Mouse (Mus musculus) brain, embryonic 18.5 days (tissue): ENCODE data around the gene Slc22a1.

Experiments
- DNase-seq: peaks from one replicate; pipeline ENCODE4 v3.0.0-alpha.2; 2012; ENCODE audit warnings: low read depth, low spot score

Gene Slc22a1

DNA sequence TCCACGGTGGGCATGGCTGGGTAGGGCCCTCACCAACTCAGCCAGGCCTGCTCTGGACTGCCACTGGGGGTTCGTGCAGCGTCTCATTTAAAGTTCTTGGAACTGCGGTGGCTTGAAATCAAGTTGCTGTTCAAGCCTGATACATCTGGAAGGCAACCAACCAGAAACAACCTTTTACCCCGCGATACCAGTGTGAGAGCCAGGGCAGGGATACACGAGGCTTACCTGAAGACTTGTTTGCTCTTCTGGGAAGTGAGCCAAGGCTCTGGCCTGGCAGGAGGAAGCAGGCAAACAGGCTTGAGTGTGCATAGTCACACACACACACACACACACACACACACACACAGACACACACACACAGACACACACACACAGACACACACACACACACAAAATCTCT is at the start of gene Slc22a1:
Slc22a1 (minus strand) TSS at position 184 of the 400 bp plus-strand sequence.
- no peak for DNase-seq

DNA sequence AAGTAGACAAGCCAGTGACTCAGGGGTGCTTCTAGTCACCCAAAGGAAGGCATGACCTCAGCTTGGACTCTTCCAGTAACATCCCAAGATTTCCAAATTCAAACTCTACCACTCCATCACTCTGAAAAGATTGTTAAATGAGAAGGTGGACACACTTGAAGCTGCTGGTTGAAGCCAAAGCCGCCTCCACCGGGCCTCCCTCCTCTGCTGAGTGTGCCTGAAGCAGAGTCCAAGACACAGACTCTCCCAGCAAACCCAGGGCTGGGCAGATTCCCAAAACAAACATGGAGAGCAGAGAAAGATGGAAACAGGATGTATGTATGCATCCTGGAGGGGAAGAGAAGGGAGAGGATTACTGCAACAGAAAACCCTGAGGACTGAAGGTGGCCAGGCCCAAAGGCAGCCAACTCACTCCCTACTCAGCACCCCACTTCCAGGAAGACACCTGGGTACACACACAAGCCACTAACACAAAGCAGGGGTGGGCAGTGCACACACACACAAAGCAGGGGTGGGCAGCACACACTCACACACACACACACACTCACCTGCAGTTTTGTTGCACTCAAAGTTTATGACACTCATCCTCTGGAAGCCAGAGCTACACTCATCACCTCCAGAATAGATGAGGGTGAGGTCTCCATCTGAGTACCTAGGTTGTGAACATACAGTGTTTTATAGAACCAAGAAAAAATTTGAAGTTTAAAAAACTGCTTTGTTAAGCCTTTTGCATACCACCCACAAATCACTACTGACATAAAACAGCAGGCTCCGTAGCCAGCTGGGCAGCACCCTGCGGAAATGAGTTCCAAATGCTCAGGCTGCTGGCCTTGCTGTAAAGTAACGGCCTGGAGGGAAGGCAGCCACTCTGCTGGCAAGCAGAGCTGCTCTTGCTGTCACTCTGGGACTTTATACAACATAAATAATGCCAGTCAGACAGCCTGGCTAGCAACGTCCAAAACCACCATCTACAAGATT is 49.4 kb upstream of the Slc22a1 start:
- no peak for DNase-seq

DNA sequence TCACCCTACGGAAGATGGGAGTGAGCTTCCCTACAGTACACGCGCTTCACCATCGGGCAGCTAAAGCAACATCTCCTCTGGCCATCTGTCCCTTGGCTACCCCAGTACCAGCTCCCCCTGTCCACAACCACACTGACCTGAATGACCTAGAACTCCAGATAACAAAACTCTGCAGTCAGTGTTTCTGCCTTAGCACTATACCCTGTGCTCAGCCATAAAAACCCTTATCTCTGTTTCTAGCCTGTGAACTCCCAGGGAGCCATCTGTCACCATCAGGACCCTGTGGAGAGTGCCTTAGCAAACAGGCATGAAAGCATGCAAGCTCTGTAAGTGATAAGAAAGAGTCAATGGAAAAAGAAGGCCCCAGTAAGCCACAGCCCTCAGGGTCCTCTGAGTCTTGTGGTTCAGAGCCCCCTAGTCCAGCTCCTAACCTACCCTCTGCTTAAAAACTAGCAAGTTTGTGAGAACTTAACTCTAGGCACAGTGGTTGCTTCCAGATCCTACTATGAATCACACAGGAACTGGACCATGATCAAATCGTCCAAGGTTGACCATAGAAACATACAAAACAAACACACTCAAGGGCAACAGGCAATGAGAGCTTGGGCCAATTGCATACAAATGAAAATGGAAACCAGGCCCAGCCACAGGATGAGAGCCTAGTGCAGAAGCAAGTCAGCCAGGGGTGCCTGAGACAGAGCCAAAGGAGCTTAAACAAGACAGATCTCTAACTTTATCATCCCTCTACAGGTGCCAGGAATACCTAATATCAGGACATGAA is 48.5 kb upstream of the Slc22a1 start:
- DNase-seq: no peak

DNA sequence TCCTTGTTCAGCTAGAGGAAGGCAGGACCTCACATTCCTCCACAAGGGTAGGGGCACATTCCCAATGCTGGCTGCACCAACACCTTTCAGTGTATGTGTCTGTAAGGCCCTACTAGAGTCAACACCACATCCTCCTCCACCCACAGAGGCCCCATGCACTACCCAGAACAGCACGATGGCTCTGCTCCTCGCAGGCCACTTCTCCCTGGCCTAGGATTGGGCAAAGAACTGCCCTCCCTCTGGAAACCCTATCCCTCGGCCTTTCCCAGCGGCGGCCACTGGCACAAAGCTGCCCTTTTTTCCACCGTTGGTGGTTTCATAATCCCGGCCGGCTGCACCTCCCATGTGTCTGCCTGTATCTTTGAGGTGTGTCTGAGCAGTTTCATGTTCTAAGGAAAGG is 47.0 kb upstream of the Slc22a1 start:
- no peak for DNase-seq

DNA sequence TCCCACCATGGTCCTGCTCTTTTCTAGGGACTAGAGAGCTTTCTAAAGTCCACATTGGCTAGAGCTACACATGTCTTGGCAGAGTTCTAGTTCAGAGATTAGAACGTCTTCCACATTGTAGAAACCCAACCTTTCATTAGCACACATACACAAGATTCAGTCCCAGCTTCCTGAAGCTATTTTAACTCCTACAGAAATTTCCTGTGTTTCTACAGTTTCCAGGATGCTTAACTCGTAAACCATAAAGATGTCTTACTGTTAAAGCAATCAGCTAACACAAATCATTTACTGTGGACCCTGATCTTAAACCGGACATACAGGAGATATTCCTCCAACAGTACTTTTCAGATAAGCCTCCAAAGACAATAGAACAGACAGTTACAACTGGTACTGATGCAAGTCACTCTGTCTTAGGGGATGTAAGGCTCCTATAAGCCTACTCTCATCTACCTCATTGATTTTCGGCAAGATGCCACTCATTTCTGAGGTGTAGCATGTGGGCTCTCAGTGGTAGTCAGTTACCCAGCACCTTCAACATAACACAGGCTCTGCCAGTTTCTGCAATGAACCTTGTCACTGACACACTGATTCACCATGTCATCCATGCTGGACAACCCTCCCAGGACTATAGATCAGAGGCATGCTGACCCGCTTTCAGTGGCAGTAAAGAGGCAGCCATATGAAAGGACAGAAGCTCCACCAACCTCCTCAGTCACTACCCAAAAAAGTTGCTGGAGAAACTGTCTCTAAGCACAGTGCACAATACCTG is 45.7 kb upstream of the Slc22a1 start:
- no peak for DNase-seq

DNA sequence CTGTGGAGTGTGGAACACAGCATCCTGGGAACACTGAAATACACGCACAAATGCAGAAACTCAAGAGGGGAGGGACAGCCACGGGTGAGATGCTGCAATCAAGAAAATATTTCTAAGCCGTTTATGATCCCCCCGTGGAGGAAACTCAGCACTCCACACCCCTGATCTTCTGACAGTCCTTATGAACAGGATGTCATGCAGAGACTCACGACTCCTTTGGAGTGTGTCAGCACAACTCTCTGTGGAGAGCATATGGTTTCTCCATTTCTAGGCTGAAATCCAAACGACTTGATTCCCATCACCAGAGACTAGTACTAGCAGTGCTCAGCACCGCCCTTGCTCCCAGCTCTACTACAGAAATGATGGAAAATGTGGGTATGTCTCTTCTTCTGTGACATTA is 42.6 kb upstream of the Slc22a1 start:
- DNase-seq: no peak

DNA sequence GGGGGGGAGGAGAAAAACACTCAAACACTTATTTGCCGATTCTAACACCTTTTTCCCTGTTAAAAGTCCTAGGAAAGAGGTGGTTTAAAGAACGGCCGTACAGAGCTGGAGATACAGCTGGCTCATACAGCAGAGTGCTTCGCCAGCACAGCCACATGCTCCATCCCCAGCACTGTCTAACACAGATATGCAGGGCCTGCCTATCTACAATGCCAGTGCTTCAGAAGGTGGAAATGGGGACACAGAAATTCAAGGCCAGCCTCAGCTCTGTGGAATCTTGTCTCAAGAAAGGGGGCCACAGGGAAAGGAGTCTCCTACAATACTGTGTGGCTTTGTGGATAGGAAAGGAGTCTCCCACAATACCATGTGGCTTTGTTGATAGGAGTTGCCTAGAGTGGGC is 41.8 kb upstream of the Slc22a1 start:
- no peak for DNase-seq

DNA sequence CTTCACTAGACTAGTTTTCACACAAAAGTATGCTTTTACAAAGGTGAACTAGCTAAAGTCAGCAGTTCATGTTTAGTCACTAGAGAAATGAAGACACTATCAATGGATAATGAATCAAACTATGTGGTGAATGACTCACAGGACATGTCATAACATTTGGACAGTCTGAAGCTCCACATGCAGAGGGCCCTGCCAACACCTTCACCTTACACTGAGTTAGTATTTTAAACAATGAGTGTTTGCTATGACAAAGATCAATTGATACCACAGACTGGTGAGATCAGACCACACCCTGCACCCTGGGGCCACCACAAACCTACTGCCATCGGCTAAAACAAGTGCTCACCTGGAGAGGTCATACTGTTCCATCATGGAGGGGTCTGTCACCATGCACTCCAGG is 39.4 kb upstream of the Slc22a1 start:
- no peak for DNase-seq

DNA sequence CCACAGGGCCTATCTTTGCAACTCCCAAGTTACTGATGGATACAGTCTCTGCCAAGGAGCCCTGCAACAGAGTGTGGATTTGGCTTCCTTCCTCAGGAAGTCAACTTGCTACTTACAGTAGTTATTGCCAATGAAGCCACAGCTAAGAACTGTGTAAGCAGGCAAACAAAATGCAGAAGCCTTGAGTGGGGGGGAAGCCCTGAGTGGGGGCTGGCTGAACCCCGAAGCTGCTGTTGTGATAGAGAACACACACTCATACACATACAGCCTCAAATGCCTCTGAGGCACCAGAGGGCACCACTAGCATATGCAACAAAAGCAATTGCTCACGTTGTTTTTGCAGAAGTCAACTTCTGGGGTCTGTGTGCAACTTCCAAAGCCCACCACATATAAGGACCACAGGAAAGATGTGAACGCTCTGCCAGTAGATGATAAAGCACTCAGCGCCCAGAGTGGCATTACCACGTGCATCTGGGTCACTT is 38.5 kb upstream of the Slc22a1 start:
- DNase-seq: no peak

DNA sequence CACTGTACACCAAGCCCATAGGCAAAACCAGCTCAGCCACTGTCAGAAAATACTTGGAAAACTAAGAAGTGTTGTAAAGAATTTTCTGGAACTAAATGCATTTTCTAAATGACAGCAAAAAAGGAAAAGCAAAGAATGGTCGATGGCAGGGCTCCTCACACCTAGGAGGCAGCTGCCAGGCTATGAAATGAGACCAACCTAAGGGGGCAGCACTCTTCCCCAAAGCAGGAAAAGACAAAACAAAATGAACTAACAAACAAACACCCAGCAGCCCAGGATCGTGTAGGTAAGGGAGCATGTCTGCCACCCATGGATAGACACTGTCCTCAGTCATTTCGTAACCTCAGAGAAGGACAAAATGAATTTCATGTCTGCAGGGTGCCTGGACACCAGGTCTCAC is 37.4 kb upstream of the Slc22a1 start:
- DNase-seq: no peak

DNA sequence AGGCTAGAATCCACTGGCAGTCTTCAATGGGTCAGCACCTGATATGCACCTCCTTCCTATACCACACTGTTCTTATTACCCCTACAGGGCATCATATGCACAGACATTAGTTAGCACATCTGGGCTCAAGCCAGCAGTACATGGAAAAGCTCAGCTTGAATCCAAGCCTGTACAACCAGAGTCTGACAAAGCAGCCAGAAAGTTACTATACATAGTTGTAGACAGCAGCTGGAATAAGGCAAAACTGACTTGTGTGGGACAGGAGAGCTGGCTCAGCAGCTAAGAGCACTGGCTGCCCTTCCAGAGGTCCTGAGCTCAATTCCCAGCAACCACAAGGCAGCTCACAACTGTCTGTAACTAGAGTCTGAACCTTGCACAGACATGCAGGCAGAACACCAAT is 36.6 kb upstream of the Slc22a1 start:
- DNase-seq: no peak

DNA sequence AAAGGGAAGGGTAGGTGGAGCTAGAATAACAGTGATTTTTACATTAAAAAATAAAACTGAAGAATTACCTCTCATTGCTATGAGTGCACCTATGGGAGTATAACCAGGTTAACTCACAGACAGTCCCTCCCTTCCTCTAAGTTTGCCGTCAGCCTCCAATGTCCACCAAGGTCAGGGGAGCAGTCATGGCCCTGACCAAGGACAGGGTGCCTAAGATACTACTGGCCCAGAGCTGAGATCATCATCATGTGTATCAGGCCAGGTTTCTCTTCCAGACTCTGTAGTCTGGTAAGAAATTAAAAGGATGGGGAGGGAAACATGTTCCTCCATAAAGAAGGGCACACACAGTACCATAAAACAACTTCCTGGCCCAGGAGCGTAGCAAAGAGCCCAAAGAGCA is 35.3 kb upstream of the Slc22a1 start:
- DNase-seq: no peak

DNA sequence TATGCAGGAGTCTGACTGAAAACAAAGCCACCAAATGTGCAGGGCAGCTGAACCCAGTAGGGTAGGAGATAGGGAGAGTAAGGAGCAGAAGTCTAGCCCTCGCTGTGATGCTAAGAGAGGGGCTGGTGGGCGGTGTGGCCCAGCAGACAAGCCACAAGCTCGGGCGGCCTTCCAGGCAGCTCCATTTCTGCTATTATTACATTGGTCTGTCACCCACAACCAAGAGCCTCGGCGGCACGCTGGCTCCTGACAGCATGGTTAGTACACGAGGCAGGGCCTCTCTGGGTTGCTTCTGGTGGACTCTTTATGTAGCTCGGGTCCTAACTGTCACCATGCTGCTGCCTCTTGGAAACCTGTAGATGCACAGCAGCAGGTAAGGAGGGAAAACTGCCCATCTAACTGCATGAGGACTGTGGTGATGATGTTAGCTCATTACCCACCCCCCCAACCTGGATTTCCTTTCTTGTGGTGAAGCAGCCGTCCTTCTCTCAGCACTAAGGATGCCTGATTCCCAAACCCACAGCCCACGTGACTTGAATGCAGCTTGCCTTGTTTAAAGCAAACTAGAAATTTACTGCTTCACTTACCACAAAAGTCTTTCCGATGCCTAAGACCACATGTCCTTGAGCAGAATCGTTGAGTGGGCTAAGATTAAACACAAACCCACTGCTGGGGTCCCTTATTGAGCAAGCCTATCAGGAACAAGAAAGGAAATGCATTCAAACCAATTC is 34.6 kb upstream of the Slc22a1 start:
- no peak for DNase-seq

DNA sequence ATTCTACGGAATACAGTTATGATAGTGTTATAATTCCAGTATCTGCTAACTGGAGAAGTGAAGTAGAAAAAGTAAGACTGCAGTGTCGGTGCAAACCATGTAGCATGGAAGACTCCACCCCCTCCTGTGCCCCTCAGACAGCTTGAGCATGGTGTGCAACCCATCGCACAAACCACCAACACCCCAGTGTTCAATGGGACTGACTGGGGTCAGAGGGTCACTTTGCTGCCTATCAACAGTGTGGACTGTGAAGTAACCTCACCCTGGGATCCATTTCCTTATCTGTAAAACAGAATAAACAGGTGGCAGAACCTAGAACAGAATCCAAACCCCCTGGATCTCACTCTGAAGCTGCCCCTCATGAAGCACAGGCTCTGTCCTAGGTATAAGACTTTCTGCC is 32.8 kb upstream of the Slc22a1 start:
- DNase-seq: no peak

DNA sequence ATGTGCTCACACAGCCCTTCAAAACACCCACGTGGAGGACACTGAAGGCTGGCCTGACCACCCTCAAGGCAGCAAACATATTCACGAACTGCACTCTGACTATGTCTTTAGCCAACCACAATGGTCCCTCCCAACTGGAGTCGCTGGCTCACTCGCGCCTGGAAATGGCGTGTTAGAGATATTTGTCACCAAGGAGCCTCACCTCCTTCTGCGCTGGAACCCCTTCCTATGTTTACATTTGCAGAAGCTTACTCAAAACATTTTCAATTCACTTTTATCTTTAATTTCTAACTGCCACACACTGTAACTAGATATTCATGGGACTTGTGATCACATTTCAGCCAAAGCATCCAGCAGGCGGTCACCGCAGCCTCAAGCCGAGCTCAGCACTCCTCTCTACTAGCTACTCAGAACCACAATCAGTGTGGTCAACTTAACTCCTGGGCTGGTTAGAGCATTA is 31.0 kb upstream of the Slc22a1 start:
- no peak for DNase-seq

DNA sequence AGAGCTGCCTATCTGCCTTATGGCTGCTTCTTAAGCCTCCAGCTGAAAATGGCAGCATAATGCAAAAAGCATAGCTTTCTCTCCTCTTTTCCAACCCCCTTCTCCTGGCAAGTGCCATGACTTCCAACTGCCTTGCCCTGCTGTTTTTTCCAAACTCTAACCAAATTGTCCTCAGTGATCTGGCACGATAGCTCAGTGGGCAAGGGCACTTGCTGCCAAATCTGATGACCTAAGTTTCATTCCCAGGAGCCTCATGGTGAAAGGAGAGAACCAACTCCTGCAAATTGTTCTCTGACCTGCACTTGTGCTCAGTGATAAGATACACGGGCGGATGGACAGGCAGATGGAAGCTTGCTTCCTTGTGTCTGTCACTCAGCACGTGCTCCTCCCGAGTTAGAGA is 27.3 kb upstream of the Slc22a1 start:
- DNase-seq: no peak

DNA sequence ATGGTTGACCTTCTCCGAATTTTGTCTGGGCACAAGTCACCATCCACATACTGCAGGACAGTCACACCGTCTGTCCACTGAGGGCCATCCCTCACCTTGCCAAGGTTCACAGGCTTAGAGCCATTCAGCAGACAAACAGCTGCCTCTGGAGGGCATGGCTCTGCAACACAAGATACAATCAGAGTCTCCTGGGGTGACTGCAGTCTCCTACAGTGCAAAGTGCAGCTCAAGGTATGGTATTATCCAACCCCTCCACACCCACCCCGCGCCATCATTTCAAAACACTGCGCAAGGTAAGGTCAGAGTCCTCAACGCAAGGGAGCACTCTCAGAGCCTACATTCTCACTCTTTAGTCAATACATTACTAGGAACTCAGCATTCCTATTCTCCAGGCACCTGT is 24.7 kb upstream of the Slc22a1 start:
- no peak for DNase-seq

DNA sequence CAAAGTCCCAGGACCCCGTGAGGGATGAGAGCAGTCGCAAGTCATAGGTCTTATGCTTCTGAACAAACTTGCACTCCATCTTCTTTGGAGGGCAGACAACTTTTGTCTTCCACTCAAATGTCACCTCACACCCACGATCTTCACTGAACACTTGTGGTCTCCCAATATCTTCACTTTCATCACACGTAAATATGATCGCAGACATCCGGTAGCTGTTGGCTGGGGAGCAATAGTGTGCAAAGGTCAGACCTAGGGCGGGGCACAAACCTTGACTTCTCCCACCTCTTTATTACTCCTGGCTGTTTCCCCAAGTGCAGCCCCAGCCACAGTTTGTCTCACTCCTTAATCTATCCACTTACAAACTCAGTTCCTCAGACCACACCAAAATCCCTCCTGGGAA is 16.3 kb upstream of the Slc22a1 start:
- DNase-seq: no peak

DNA sequence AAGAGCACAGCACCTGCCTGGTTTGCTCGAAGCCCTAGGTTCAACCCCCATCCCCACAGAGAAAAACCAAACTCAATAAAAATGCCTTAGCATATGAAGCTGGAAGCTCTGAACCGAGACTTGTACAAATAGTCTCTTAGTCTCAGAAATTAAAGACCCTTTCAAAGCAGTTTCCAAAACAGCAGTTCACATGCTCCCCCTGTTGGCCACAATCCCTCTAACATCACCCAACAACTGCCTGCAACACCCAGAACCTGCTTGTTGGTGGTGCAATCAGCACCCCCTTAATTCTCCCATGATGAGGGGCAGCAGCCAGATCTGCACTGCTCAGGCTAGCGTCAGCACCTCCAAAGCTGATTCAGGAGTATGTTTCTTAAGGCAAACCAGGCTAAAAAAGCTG is 13.9 kb upstream of the Slc22a1 start:
- DNase-seq: peak; percentile 12

DNA sequence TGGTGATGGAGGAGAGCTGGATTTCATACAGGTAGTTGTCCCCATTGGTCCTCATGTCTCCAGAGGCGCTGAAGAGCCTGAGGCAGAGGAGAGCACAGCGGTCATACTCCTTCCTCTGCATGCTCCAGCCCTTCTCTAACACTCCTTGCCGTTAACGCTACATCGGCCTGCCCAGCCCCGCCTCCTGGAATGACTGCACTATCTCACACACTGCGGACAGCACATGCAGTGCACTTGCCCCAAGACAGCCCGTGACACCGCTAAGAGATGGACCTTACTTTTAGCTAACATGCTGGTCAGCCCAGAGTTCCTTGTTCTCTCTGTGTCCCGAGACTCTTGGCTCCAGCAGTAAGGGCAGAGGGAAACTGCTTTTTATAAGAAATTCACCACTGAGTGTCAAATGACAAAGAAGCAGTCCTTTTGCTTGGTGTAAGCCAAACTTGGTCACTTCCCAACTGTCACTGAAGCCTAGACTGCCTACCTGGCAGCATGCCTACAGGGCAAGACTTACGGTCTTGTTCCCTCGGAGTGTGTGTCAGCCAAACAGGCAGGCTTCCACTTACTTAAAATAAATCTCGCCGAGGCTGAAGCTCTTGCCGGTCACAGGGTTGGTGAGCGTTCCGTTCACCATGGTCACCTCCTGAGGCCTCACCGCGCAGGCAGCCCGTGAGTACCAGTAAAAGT is 12.9 kb upstream of the Slc22a1 start:
- no peak for DNase-seq
